Mouse (Mus musculus) liver, adult 10 weeks (tissue): ENCODE results near the gene Opcml. TPM values are rescaled to one million over a fixed set of nuclear protein-coding genes. Genes with fewer than 3 reads are reported as not detected.

Source experiments
- polyA plus RNA-seq: library from polyadenylated mRNA; stranded (reverse); fragments of 350-450 nt; fragmentation: Illumina TruSeq; extraction: RNeasy Lipid Tissue Mini Kit (QIAGEN cat#74804); gene quantifications from one replicate; pipeline ENCODE4 v1.2.3, GENCODE M21; 2014; ENCODE audit warnings: low read depth, low replicate concordance

Gene Opcml
- 0.05 TPM for polyA plus RNA-seq

GRCm38 (mm10) chr9:27790725-27791638 lies at the start of gene Opcml:
Gene Opcml, plus strand, starts transcription at chr9:27790775.

